Comparison of ENCODE assay signal across 23 mouse cellular contexts in genomic region chr13:97260456-97261180, GRCm38 (mm10). TPM values are rescaled to one million over a fixed set of nuclear protein-coding genes. Genes with fewer than 3 reads are reported as not detected.
DNase-seq lines count a peak whose midpoint lies in the region; ATAC-seq lines count a peak whose summit lies in the region.
"Had no signal": no experiment of that assay in that cellular context is flagged by ENCODE, and none has a peak within 500 bp of the region (broad histone marks: within the 10 kb centered on the region; RNA-seq: fewer than 3 reads in every experiment).

No protein-coding gene starts in this region.

- H3K9ac ChIP-seq in midbrain, embryonic 11.5 days (ENCODE audit: low read length): no peak overlapping the region
- no peak overlapping the region for H3K9ac ChIP-seq in midbrain, embryonic 16.5 days (ENCODE audit: low read depth, low read length)
- H3K9ac ChIP-seq: lung, embryonic 15.5 days; neural tube, embryonic 13.5 days; stomach, embryonic 15.5 days had no signal

- no peak for DNase-seq in heart, embryonic 10.5 days (ENCODE audit: low spot score)
- DNase-seq in heart, postnatal 25 days (ENCODE audit: low spot score): no peak
- peak; percentile 84 for DNase-seq in midbrain, embryonic 11.5 days (ENCODE audit: low spot score, missing footprints)
- peak; percentile 34 for DNase-seq in adipocyte (ENCODE audit: low spot score)
- no peak for DNase-seq in cerebellum, postnatal 14 days
- no peak for DNase-seq in limb, embryonic 10.5 days (ENCODE audit: low spot score)
- DNase-seq: adrenal gland, postnatal 14 days; cerebellum, adult 9-10 months; gastrocnemius, postnatal 36 days; heart, postnatal 14 days; kidney, postnatal 4 days; liver; right cerebral cortex, postnatal 14 days; thymus, adult 2 months had no signal

- whole genome bisulfite sequencing in heart, embryonic 10.5 days: 40% methylated on average over 8 of the region's 8 CpGs
- 15% methylated on average over 8 of the region's 8 CpGs for WGBS in midbrain, embryonic 11.5 days
- WGBS in midbrain, embryonic 16.5 days: 24% methylated on average over 8 of the region's 8 CpGs
- WGBS in limb, embryonic 10.5 days: 24% methylated on average over 8 of the region's 8 CpGs

- H3K4me1 ChIP-seq in heart, embryonic 10.5 days: peaks cover 19% of the 10 kb centered on the region
- peaks cover 29% of the 10 kb centered on the region for H3K4me1 ChIP-seq in midbrain, embryonic 11.5 days (ENCODE audit: control insufficient read depth, insufficient read depth, low read length)
- peaks cover 14% of the 10 kb centered on the region for H3K4me1 ChIP-seq in midbrain, embryonic 16.5 days (ENCODE audit: control insufficient read depth, insufficient read depth, low read length)
- H3K4me1 ChIP-seq in limb, embryonic 10.5 days: peaks cover 41% of the 10 kb centered on the region

- peak overlapping the region; percentile 24; the same call in 1 of the 2 replicates for H3K27ac ChIP-seq in heart, embryonic 10.5 days
- no peak overlapping the region for H3K27ac ChIP-seq in midbrain, embryonic 11.5 days (ENCODE audit: low read depth, low read length)
- H3K27ac ChIP-seq in midbrain, embryonic 16.5 days (ENCODE audit: low read length): no peak overlapping the region
- H3K27ac ChIP-seq in limb, embryonic 10.5 days: no peak overlapping the region
- H3K27ac ChIP-seq: lung, embryonic 15.5 days; macrophage; neural tube, embryonic 13.5 days; stomach, embryonic 15.5 days had no signal

- no peak overlapping the region for H3K4me2 ChIP-seq in midbrain, embryonic 11.5 days
- H3K4me2 ChIP-seq in midbrain, embryonic 16.5 days (ENCODE audit: low read length): no peak overlapping the region
- H3K4me2 ChIP-seq: heart, embryonic 11.5 days; lung, embryonic 15.5 days; neural tube, embryonic 13.5 days; stomach, embryonic 15.5 days had no signal

- intact Hi-C loops in heart, postnatal 25 days (cut with DNase I): no loop called here

- ATAC-seq in midbrain, embryonic 11.5 days (ENCODE audit: low FRiP score): 0 out of 2 replicates have a peak, but pooled peaks have one; percentile 26
- ATAC-seq in midbrain, embryonic 16.5 days: no peak
- ATAC-seq: inflammation-experienced regulatory T-cells, adult 6 months had no signal

- H3K27me3 ChIP-seq in heart, embryonic 10.5 days (ENCODE audit: insufficient read depth, poor library complexity, severe bottlenecking): peaks cover 3% of the 10 kb centered on the region; the same call in 1 of the 2 replicates
- no peaks in the 10 kb centered on the region for H3K27me3 ChIP-seq in midbrain, embryonic 11.5 days (ENCODE audit: control insufficient read depth, insufficient read depth, low read length)
- no peaks in the 10 kb centered on the region for H3K27me3 ChIP-seq in midbrain, embryonic 16.5 days (ENCODE audit: control insufficient read depth, insufficient read depth, low read depth, low read length)
- peaks cover 16% of the 10 kb centered on the region; the same call in 1 of the 2 replicates for H3K27me3 ChIP-seq in limb, embryonic 10.5 days (ENCODE audit: low read depth, poor library complexity, severe bottlenecking)
- H3K27me3 ChIP-seq: lung, embryonic 15.5 days; neural tube, embryonic 13.5 days; stomach, embryonic 15.5 days had no signal

- no peaks in the 10 kb centered on the region for H3K36me3 ChIP-seq in heart, embryonic 10.5 days
- no peaks in the 10 kb centered on the region for H3K36me3 ChIP-seq in midbrain, embryonic 11.5 days (ENCODE audit: control insufficient read depth, insufficient read depth, low read length)
- no peaks in the 10 kb centered on the region for H3K36me3 ChIP-seq in midbrain, embryonic 16.5 days (ENCODE audit: control insufficient read depth, insufficient read depth, low read length)
- no peaks in the 10 kb centered on the region for H3K36me3 ChIP-seq in limb, embryonic 10.5 days
- H3K36me3 ChIP-seq: lung, embryonic 15.5 days; neural tube, embryonic 13.5 days; stomach, embryonic 15.5 days had no signal

- no peak overlapping the region for H3K4me3 ChIP-seq in heart, embryonic 10.5 days
- no peak overlapping the region for H3K4me3 ChIP-seq in midbrain, embryonic 11.5 days (ENCODE audit: low read depth, low read length)
- H3K4me3 ChIP-seq in midbrain, embryonic 16.5 days (ENCODE audit: low read depth, low read length): no peak overlapping the region
- no peak overlapping the region for H3K4me3 ChIP-seq in limb, embryonic 10.5 days
- H3K4me3 ChIP-seq: erythroblast, embryonic 14.5 days; lung, embryonic 15.5 days; neural tube, embryonic 13.5 days; stomach, embryonic 15.5 days had no signal

- no peaks in the 10 kb centered on the region for H3K9me3 ChIP-seq in heart, embryonic 10.5 days
- H3K9me3 ChIP-seq in midbrain, embryonic 11.5 days (ENCODE audit: control insufficient read depth, low read length): no peaks in the 10 kb centered on the region
- no peaks in the 10 kb centered on the region for H3K9me3 ChIP-seq in midbrain, embryonic 16.5 days (replicated peaks; ENCODE audit: control insufficient read depth, low read length, poor library complexity, severe bottlenecking)
- H3K9me3 ChIP-seq in limb, embryonic 10.5 days (replicated peaks): no peaks in the 10 kb centered on the region
- H3K9me3 ChIP-seq: lung, embryonic 15.5 days; neural tube, embryonic 13.5 days; stomach, embryonic 15.5 days had no signal

RNA-seq across cellular contexts. Expression of gene Enc1, which starts 19.7 kb away (rescaled TPM):
- polyA plus RNA-seq in heart, embryonic 10.5 days (2016; fragmentation: Nextera tagmentation; extraction: Ambion mirVana): 3.9 and 4.2 TPM in 2 replicates
- 1 to 10 TPM; 5.6 to 6.4 TPM for total RNA-seq in heart, postnatal 25 days (2021)
- 18.4 and 19.8 TPM in 2 replicates for polyA plus RNA-seq in midbrain, embryonic 11.5 days (2014; fragmentation: Nextera tagmentation; extraction: Ambion mirVana)
- polyA plus RNA-seq in midbrain, embryonic 16.5 days (2015; fragmentation: Nextera tagmentation; extraction: Ambion mirVana): 103 and 119 TPM in 2 replicates
- polyA plus RNA-seq in limb, embryonic 10.5 days (2016; fragmentation: Nextera tagmentation; extraction: Ambion mirVana): 2.5 and 4.3 TPM in 2 replicates
- total RNA-seq: MEL had no signal

Comparison
In these comparisons a context has a peak if more than half of its experiments do, and no peak if none do; other contexts are left out.
1. DNase-seq: peak in midbrain, embryonic 11.5 days (single experiment) and adipocyte (single experiment); none in heart, embryonic 10.5 days (single experiment), heart, postnatal 25 days (single experiment), cerebellum, postnatal 14 days (0 of 2) and limb, embryonic 10.5 days (single experiment).